Mouse (Mus musculus) ovary, postnatal 14 days (tissue): ENCODE results near the gene Lgals8.
A peak's percentile ranks its signal among the peaks of the same experiment; 100 is the strongest.
"Not testable (repeated sequence)": the region's sequence is repeated elsewhere in the genome, so short reads cannot be mapped to it uniquely, and the experiment has no call there.

Experiments
- DNase-seq: peaks from one replicate; pipeline ENCODE4 v3.0.0; 2022; ENCODE audit warnings: low spot score

Gene Lgals8

GRCm38 (mm10) chr13:12464844-12465243, at the start of gene Lgals8:
TSS of gene Lgals8 (minus strand) at chr13:12464944.
- no peak for DNase-seq

- no peak for DNase-seq
Observed at GRCm38 (mm10) chr13:12511189-12511965, 46.6 kb upstream of the Lgals8 start.

DNA sequence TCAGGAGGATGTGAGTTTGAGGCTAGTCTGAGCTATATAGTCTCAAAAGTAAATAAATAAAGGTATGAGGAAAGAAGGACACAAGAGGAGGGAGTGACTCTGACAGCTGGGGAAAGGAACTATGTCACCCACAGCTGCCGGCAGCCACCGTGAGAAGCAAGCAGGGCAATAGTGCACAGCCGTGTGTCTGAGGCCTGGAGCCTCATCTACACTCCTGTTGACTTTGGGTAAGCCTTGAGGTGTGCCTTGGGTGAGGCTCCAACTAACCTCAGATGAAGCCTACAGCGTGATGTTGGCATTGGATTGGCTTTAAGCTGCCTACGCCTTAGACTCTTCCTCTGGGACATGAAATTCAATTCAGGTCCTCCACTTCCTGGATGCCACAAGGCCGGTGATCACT, 45.3 kb upstream of the Lgals8 start:
- no peak for DNase-seq

DNA sequence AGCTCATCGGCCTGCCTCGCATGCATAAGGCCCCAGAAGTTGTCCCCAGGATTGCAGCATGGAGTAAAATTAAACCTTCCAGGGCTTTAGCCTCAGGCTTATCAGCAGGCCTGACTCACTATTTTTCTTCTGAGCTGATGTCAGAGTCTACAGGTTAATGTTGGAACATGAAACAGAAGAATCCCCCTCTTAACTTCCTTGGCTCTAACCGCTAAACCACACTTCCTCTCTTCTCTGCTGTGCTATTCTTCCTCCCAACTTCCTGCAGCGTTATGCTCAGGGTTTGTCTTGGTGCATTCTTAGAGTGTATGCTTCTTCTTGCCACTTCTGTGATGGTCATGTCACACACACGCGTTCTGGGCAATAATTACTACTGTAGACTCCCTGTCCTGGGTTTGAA, 42.7 kb upstream of the Lgals8 start:
- no peak for DNase-seq

DNA sequence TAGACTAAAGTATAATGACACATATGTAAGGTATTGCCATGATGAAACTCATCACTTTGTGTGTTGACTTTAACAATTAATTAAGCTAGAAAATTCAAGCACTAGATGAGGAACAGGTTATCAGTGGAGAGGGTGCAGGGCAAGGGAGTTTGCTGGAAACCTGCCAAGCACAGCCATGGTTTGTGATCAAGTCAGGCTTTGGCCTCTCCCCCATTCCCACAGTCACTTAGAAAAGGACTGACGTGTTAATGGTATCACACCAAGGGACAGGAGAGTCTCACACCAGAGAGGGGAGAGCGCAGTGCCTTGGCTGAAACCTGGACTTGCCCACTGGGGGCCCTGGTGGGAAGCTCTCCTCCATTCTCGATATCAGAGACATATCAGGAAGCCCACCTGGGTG, 40.6 kb upstream of the Lgals8 start:
- no peak for DNase-seq

DNA sequence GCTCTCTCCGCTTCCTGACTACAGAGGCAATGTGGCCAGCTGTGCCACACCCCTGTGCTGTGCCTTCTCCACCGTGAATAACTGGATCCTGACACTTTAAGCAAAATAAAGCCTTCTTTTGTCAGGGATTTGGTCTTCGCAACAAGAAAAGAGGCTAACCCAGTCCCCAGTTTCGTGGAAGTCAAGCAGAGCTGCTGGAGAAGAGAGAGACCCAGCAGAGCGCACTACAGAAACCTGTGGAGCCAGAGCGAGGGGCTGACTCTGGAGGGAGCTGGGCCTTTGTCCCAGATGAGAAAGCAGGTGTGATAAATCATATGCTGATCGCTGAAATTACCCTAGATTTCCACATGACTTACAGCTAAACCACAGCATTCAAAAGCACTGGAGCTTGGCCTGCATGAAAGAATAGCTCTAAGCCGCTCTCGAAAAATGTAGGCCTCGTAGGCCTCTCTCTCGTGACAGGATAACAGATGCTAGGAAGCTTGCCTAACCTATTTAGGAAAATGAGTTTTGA, 38.6 kb upstream of the Lgals8 start:
- no peak for DNase-seq

- no peak for DNase-seq
Observed at GRCm38 (mm10) chr13:12502665-12503237, 38.0 kb upstream of the Lgals8 start.

DNA sequence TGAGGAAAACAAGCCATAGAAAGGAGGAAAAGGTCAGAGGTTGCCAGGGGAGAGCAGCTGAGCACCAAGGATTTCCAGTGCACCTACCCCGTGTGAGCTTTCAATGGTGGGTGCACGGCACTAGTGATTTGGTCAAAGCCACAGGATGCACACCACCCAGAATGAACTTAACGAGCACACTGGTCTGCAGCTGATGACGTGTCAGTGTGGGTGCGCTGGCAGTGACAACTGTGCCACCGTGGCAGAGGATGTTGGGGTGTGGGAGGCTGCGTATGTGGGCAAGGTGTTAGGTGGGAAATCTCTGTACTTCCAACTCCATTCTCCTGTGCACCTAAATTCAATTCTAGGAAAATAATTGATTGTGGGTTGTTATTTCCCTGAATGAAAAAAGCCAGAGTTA, 34.4 kb upstream of the Lgals8 start:
- no peak for DNase-seq

DNA sequence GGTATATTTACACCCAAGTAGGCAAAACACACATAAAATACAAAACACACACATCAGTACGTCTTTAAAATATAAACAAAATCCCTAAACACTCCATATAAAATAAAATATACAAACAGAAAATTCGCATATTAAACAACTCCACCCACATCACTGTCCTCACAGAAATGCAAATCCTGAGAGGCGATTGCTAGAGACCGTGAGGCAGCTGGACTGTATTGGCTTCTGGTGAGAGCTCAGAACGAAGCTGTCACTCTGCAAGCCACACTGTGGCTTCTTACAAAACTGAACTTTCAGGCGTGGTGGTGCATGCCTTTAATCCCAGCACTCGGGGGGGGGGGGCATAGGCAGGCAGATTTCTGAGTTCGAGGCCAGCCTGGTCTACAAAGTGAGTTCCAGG, 33.1 kb upstream of the Lgals8 start:
- DNase-seq = no peak

- DNase-seq = no peak
Observed at GRCm38 (mm10) chr13:12494750-12495149, 30.0 kb upstream of the Lgals8 start.

DNA sequence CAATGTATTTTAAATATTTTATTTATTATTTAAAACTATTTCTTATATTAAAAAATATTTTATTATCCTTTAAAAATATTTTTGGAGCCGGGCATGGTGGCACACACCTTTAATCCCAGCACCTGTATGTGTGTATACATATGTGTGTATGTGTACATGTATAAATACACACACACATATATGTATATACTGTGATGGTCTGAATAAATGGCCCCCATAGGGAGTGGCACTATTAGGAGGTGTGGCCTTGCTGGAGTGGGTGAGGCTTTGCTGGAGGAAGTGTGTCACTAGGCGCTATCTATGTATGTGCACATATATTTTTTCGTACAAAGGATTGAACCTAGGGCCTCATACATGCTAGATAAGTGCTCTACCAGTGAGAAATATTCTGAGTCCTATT, 27.8 kb upstream of the Lgals8 start:
- DNase-seq = no peak

GRCm38 (mm10) chr13:12485640-12486039, 20.9 kb upstream of the Lgals8 start:
- DNase-seq = no peak

- no peak for DNase-seq
Observed at GRCm38 (mm10) chr13:12485197-12485596, 20.5 kb upstream of the Lgals8 start.

- no peak for DNase-seq
Observed at GRCm38 (mm10) chr13:12479802-12480201, 15.1 kb upstream of the Lgals8 start.

DNA sequence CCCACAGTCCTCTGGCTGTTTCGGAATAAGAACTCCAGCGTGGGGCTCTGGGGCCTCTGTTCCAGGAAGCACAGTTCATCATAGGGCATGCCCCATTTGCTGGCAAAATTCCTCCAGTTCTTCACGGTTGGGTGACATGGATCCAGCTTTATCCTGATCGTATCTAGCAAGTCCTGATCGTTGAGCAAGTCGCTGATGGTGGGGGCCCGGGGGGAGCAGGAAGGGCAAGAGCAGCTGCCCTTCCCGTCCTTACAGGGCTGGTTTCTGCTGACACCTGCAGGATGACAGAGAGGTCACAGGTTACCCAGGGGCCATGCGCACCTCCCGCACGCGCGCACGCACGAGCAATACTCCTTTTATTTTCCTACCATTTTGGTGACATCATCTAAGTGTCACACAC, 13.6 kb upstream of the Lgals8 start:
- DNase-seq = no peak

- no peak for DNase-seq
Observed at GRCm38 (mm10) chr13:12476886-12477285, 12.1 kb upstream of the Lgals8 start.

GRCm38 (mm10) chr13:12475239-12475638, 10.5 kb upstream of the Lgals8 start:
- no peak for DNase-seq

DNA sequence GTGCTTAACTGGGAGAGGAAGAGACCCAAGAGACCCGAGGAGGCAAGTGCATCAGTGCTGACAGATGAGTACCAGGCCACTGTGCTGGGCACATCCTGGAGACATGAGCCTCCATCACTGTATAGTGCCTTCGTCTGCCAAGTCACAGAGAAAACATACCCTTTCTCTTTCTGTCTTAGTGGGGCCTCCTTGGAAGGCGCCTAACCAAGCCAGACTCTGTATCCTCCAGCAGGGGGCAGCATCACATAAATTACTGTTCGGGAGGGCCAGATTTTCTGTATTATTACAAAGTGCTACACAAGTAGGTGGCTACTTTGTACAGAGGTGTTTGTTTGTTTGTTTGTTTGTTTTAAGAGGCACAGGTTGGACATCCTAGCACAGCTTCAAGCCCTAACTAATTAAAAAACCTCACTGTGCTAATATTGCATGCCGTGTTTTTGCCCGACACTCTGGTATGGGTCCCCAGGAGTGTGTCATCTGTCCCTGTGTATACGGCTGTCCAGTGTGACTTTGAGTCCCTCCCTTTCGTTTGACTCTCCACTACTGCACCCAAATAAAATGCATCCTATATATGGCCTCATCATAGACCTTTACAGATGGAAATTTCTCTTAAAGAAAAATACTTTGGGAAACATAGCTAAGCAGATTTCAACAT, 9.1 kb upstream of the Lgals8 start:
- DNase-seq = peak; percentile 84

DNA sequence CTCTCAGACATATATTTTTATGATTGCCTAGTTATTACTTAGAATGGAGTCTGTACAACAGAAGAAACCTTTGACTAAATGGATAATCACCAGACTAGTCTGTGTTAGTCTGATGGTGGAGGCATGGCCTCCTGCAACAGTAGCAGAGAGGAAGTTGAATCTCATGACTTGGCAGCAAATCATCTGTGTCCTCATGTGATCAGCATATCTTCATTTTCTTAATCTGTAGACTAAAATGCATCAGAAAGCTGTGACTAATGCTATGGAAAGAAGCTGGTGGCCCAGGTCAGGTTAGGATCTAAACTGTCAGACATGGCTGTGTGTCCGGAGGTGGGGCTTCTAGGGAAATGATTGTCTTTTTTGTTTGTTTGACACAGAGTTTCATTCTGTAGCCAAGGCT, 3.7 kb upstream of the Lgals8 start:
- DNase-seq = no peak

DNA sequence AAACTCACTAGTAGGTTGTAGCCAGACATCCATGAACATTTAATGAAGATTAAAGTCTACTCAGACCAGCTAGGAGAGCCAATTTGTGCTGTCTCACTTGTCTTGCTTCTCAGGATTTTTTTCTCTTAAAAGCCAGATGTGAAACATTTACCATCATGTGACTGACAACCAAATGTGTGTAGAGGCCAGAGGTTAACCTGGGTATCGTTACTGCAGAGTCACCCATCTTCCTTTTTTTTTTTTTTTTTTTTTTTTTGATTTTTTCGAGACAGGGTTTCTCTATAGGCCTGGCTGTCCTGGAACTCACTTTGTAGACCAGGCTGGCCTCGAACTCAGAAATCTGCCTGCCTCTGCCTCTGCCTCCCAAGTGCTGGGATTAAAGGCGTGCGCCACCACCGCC, 585 bp downstream of the Lgals8 start:
- not testable (repeated sequence) for DNase-seq

DNA sequence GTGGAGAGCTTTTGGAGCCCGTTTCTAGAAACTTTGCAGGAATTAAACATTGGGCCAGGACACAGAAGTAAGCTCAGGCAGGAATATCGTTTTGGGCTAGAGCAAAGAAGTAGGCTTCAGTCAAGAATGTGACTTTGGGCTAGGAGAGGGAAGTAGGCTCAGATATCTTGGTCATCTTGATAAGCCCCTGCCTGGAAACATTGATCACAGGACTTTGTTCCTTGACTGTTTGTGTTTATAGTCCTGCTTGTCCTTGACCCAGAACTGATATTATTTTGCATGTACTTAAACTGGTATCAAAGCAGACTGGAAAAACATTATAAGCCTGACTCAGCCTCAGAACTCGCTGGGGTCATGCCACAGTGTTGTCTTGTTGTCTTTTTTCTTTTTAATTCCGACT, 2.1 kb downstream of the Lgals8 start:
- no peak for DNase-seq

DNA sequence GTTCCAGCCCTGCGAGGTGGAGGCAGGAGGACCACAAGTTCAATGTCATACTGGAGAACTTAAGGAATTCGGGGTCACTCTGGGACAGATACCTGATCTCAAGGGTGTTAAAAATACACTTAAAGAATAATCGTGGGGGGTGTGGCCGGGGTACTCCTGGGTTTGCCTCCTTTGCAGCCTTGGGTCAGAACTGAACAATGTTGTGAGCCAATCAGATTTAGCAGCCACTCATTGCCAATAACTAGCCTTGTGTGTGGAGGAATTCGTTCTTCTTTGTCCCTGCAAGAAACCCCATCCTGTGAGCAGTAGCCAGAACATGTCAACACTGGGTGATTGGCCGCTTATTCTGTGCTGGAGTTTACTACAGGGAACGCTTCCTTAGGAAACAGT, 3.0 kb downstream of the Lgals8 start:
- DNase-seq = no peak
